Mouse (Mus musculus) embryonic facial prominence, embryonic 13.5 days (tissue): ENCODE results near the gene Frmd8. TPM values are rescaled to one million over a fixed set of nuclear protein-coding genes. Genes with fewer than 3 reads are reported as not detected.

Source experiments
- ATAC-seq: fragments of 200-750 bp; cut with Nextera tagmentation; 2 replicates; pipeline ENCODE4 v1.8.0; 2017; ENCODE audit warnings: low read depth; ENCODE audit not compliant: insufficient number of reproducible peaks, insufficient read depth, low FRiP score, low TSS enrichment
- H3K27ac ChIP-seq: fragments of 300-500 bp; sonication (generic); 2 replicates; pipeline ENCODE4 v1.5.1; 2015; ENCODE audit warnings: moderate library complexity, mild to moderate bottlenecking, inconsistent platforms
- H3K27me3 ChIP-seq: fragments of 300-500 bp; sonication (generic); 2 replicates; pipeline ENCODE4 v1.6.1; 2015; ENCODE audit warnings: mild to moderate bottlenecking, inconsistent platforms
- H3K36me3 ChIP-seq: fragments of 300-500 bp; sonication (generic); 2 replicates; pipeline ENCODE4 v1.6.1; 2015; ENCODE audit warnings: mild to moderate bottlenecking, inconsistent platforms
- H3K4me1 ChIP-seq: fragments of 300-500 bp; sonication (generic); 2 replicates; pipeline ENCODE4 v1.6.1; 2015; ENCODE audit warnings: inconsistent platforms
- H3K4me2 ChIP-seq: fragments of 300-500 bp; sonication (generic); 2 replicates; pipeline ENCODE4 v1.6.1; 2015; ENCODE audit warnings: moderate library complexity, mild to moderate bottlenecking, inconsistent platforms
- H3K4me3 ChIP-seq: fragments of 300-500 bp; sonication (generic); 2 replicates; pipeline ENCODE4 v1.5.1; 2015; ENCODE audit warnings: mild to moderate bottlenecking, inconsistent platforms
- H3K9ac ChIP-seq: fragments of 300-500 bp; sonication (generic); 2 replicates; pipeline ENCODE4 v1.6.1; 2015; ENCODE audit warnings: mild to moderate bottlenecking, inconsistent platforms
- H3K9me3 ChIP-seq: fragments of 300-500 bp; sonication (generic); 2 replicates; pipeline ENCODE4 v1.6.1; 2016; ENCODE audit warnings: inconsistent platforms
- WGBS: fragments of 180-500 bp; shearing (Covaris S2); methylation state at CpG from one replicate; pipeline ENCODE4 v1.1.7; 2015; ENCODE audit warnings: mixed read lengths; 5-methylcytosine and 5-hydroxymethylcytosine counted together
- polyA plus RNA-seq: library from polyadenylated mRNA; unstranded; fragments of >200 nt; fragmentation: Nextera tagmentation; extraction: Ambion mirVana; gene quantifications from 2 replicates; pipeline ENCODE4 v1.2.1, GENCODE M21; 2015

Frmd8 gene
- polyA plus RNA-seq, 1 experiment from 2014 or later = 30.6 TPM

GRCm38 (mm10) chr19:5847306-5847796 is 27.7 kb downstream of the Frmd8 start:
- ATAC-seq = no peak
- Histone ChIP-seq H3K36me3 (peaks cover 16% of the 10 kb centered on the region), H3K9ac (peak overlapping the region; percentile 73), H3K4me1 (peaks cover 80% of the 10 kb centered on the region), H3K27ac (peak overlapping the region; percentile 98), H3K27me3 (no peaks in the 10 kb centered on the region), H3K9me3 (no peaks in the 10 kb centered on the region), H3K4me3 (0 out of 2 replicates have a peak overlapping the region, but pooled peaks have one; percentile 42), H3K4me2 (peak overlapping the region; percentile 63)
- 43% methylated on average over 4 of the region's 4 CpGs for WGBS

GRCm38 (mm10) chr19:5846557-5847305 is 28.3 kb downstream of the Frmd8 start:
- WGBS = 4% methylated on average over 16 of the region's 16 CpGs
- H3K27ac ChIP-seq = peak overlapping the region; percentile 98
- peaks cover 85% of the 10 kb centered on the region for H3K4me1 ChIP-seq

GRCm38 (mm10) chr19:5846154-5846553 is 28.9 kb downstream of the Frmd8 start:
- Histone ChIP-seq H3K9me3 (no peaks in the 10 kb centered on the region), H3K27me3 (no peaks in the 10 kb centered on the region), H3K4me3 (peak overlapping the region; percentile 42), H3K4me2 (peak overlapping the region; percentile 63), H3K4me1 (peaks cover 88% of the 10 kb centered on the region), H3K36me3 (peaks cover 4% of the 10 kb centered on the region; the same call in 1 of the 2 replicates), H3K27ac (peak overlapping the region; percentile 98), H3K9ac (peak overlapping the region; percentile 73)
- 0% methylated on average over 7 of the region's 7 CpGs for WGBS
- ATAC-seq = 0 out of 2 replicates have a peak, but pooled peaks have one; percentile 1

More at GRCm38 (mm10) chr19:5846557-5847305, 28.3 kb downstream of the Frmd8 start:
- peak; percentile 71; the same call in 1 of the 2 replicates for ATAC-seq
- peak overlapping the region; percentile 42 for H3K4me3 ChIP-seq
- H3K4me2 ChIP-seq = peak overlapping the region; percentile 63
- H3K9ac ChIP-seq = peak overlapping the region; percentile 73
- H3K9me3 ChIP-seq = no peaks in the 10 kb centered on the region
- H3K36me3 ChIP-seq = peaks cover 10% of the 10 kb centered on the region
- no peaks in the 10 kb centered on the region for H3K27me3 ChIP-seq

- no peaks in the 10 kb centered on the region for H3K36me3 ChIP-seq
- 4% methylated on average over 45 of the region's 45 CpGs for WGBS
- H3K4me1 ChIP-seq = peaks cover 93% of the 10 kb centered on the region
- peak overlapping the region; percentile 73 for H3K9ac ChIP-seq
- peak overlapping the region; percentile 98 for H3K27ac ChIP-seq
- no peaks in the 10 kb centered on the region for H3K9me3 ChIP-seq
- peak overlapping the region; percentile 63 for H3K4me2 ChIP-seq
- peak; percentile 49; the same call in 1 of the 2 replicates for ATAC-seq
- H3K27me3 ChIP-seq = no peaks in the 10 kb centered on the region
- peak overlapping the region; percentile 42 for H3K4me3 ChIP-seq
These were observed 29.5 kb downstream of the Frmd8 start for GRCm38 (mm10) chr19:5845319-5846135.

GRCm38 (mm10) chr19:5844831-5845318 is 30.2 kb downstream of the Frmd8 start:
- Histone ChIP-seq H3K27ac (peak overlapping the region; percentile 98), H3K4me3 (peak overlapping the region; percentile 42), H3K9ac (peak overlapping the region; percentile 73), H3K9me3 (no peaks in the 10 kb centered on the region), H3K4me1 (peaks cover 90% of the 10 kb centered on the region), H3K27me3 (no peaks in the 10 kb centered on the region), H3K4me2 (peak overlapping the region; percentile 63), H3K36me3 (no peaks in the 10 kb centered on the region)
- 77% methylated on average over 12 of the region's 12 CpGs for WGBS
- no peak for ATAC-seq

- Histone ChIP-seq H3K4me2 (peak overlapping the region; percentile 63), H3K9ac (peak overlapping the region; percentile 73), H3K36me3 (no peaks in the 10 kb centered on the region), H3K9me3 (no peaks in the 10 kb centered on the region), H3K27ac (peak overlapping the region; percentile 98), H3K4me3 (peak overlapping the region; percentile 42), H3K27me3 (no peaks in the 10 kb centered on the region), H3K4me1 (peaks cover 81% of the 10 kb centered on the region)
- ATAC-seq = no peak
- 84% methylated on average over 30 of the region's 30 CpGs for WGBS
These were observed 31.0 kb downstream of the Frmd8 start for GRCm38 (mm10) chr19:5843781-5844691.

- H3K9ac ChIP-seq = peak overlapping the region; percentile 73; the same call in 1 of the 2 replicates
These were observed 32.0 kb downstream of the Frmd8 start for GRCm38 (mm10) chr19:5842785-5843730.

GRCm38 (mm10) chr19:5841999-5842784 is 32.9 kb downstream of the Frmd8 start:
- Histone ChIP-seq H3K9me3 (no peaks in the 10 kb centered on the region), H3K27me3 (no peaks in the 10 kb centered on the region), H3K9ac (0 out of 2 replicates have a peak overlapping the region, but pooled peaks have one; percentile 16), H3K4me2 (peak overlapping the region; percentile 63), H3K4me1 (peaks cover 63% of the 10 kb centered on the region), H3K4me3 (peak overlapping the region; percentile 17), H3K36me3 (no peaks in the 10 kb centered on the region), H3K27ac (peak overlapping the region; percentile 98; the same call in 1 of the 2 replicates)
- no peak for ATAC-seq
- WGBS = 71% methylated on average over 5 of the region's 5 CpGs

More at GRCm38 (mm10) chr19:5842785-5843730, 32.0 kb downstream of the Frmd8 start:
- 69% methylated on average over 9 of the region's 9 CpGs for WGBS
- no peaks in the 10 kb centered on the region for H3K36me3 ChIP-seq
- peak overlapping the region; percentile 98; the same call in 1 of the 2 replicates for H3K27ac ChIP-seq
- H3K4me3 ChIP-seq = peak overlapping the region; percentile 42
- peaks cover 72% of the 10 kb centered on the region for H3K4me1 ChIP-seq
- no peaks in the 10 kb centered on the region for H3K9me3 ChIP-seq
- no peak for ATAC-seq
- no peaks in the 10 kb centered on the region for H3K27me3 ChIP-seq
- peak overlapping the region; percentile 63 for H3K4me2 ChIP-seq

GRCm38 (mm10) chr19:5841389-5841946 is 33.6 kb downstream of the Frmd8 start:
- H3K9ac ChIP-seq = 0 out of 2 replicates have a peak overlapping the region, but pooled peaks have one; percentile 16
- H3K27me3 ChIP-seq = no peaks in the 10 kb centered on the region
- H3K4me1 ChIP-seq = peaks cover 56% of the 10 kb centered on the region
- peak overlapping the region; percentile 19; the same call in 1 of the 2 replicates for H3K4me2 ChIP-seq
- no peak overlapping the region for H3K4me3 ChIP-seq
- no peaks in the 10 kb centered on the region for H3K36me3 ChIP-seq
- 0 out of 2 replicates have a peak overlapping the region, but pooled peaks have one; percentile 98 for H3K27ac ChIP-seq
- WGBS = 61% methylated on average over 4 of the region's 4 CpGs
- no peak for ATAC-seq
- H3K9me3 ChIP-seq = no peaks in the 10 kb centered on the region
